Mouse (Mus musculus) lung, postnatal 0 days (tissue): Measurements from ENCODE around the gene Ugt1a6b. TPM values are rescaled to one million over a fixed set of nuclear protein-coding genes. Genes with fewer than 3 reads are reported as not detected.

Experiments used
- ATAC-seq: fragments of 200-750 bp; cut with Nextera tagmentation; 2 replicates; pipeline ENCODE4 v1.8.0; 2017; ENCODE audit warnings: moderate library complexity
- DNase-seq: peaks from one replicate; pipeline ENCODE4 v3.0.0-alpha.2; 2016; ENCODE audit warnings: low spot score
- H3K27ac ChIP-seq: fragments of 300-500 bp; sonication (generic); 2 replicates; pipeline ENCODE4 v1.5.1; 2014; ENCODE audit warnings: antibody characterized with exemption, mild to moderate bottlenecking, low read length, mixed read lengths
- H3K27me3 ChIP-seq: fragments of 300-500 bp; sonication (generic); replicated peaks from 2 replicates; pipeline ENCODE4 v1.6.1; 2014; ENCODE audit warnings: low read length, mixed read lengths; ENCODE audit not compliant: insufficient read depth
- H3K36me3 ChIP-seq: fragments of 300-500 bp; sonication (generic); 2 replicates; pipeline ENCODE4 v1.6.1; 2014; ENCODE audit warnings: low read length, mixed read lengths; ENCODE audit not compliant: insufficient read depth
- H3K4me1 ChIP-seq: fragments of 300-500 bp; sonication (generic); 2 replicates; pipeline ENCODE4 v1.6.1; 2014; ENCODE audit warnings: antibody characterized with exemption, low read depth, low read length, mixed read lengths; ENCODE audit not compliant: insufficient read depth
- H3K4me2 ChIP-seq: fragments of 300-500 bp; sonication (generic); replicated peaks from 2 replicates; pipeline ENCODE4 v1.6.1; 2014; ENCODE audit warnings: low read depth, mild to moderate bottlenecking, low read length, moderate library complexity, mixed read lengths
- H3K4me3 ChIP-seq: fragments of 300-500 bp; sonication (generic); 2 replicates; pipeline ENCODE4 v1.5.1; 2014; ENCODE audit warnings: low read depth, low read length
- H3K9ac ChIP-seq: fragments of 300-500 bp; sonication (generic); replicated peaks from 2 replicates; pipeline ENCODE4 v1.6.1; 2014; ENCODE audit warnings: low read depth, mild to moderate bottlenecking
- H3K9me3 ChIP-seq: fragments of 300-500 bp; sonication (generic); 2 replicates; pipeline ENCODE4 v1.6.1; 2016; ENCODE audit warnings: low read length, mixed read lengths
- CTCF ChIP-seq: IDR thresholded peaks from 2 replicates; pipeline ENCODE4 v1.5.1; 2016; ENCODE audit warnings: antibody characterized with exemption, mild to moderate bottlenecking
- EP300 ChIP-seq: IDR thresholded peaks from 2 replicates; pipeline ENCODE4 v1.6.1; 2016; ENCODE audit warnings: antibody characterized with exemption, mild to moderate bottlenecking, control low read depth
- WGBS: fragments of 180-500 bp; shearing (Covaris S2); extraction: QIAGEN DNeasy Blood & Tissue Kit; methylation state at CpG from one replicate; pipeline ENCODE4 v1.1.7; 2014; 5-methylcytosine and 5-hydroxymethylcytosine counted together
- polyA plus RNA-seq: library from polyadenylated mRNA; unstranded; fragments of >200 nt; fragmentation: Nextera tagmentation; extraction: Ambion mirVana; gene quantifications from 2 replicates; pipeline ENCODE4 v1.2.1, GENCODE M21; 2015

Ugt1a6b gene
- polyA plus RNA-seq, 1 experiment from 2014 or later, result 2.4 TPM

DNA sequence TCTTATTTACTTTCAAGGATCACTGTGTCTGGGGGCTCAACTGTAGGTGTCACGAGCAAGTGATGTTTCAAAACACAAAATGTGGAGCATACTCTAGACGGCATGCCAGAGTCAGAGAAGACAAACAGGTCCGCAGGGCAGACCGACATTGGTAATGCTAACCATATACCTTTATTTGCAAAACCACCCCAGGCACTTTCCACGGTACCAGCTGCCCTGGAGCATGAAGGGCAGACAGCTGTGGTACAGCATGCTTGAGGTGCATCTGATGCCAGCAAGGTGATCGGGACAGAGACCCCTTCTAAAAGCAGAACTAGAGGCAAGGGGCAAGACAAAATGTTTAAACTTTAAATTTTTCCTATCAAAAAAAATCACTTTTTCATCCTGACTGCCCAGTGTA lies 159.9 kb downstream of the Ugt1a6b start:
- no peak for ATAC-seq
- TF ChIP-seq CTCF (no peak), EP300 (no peak)
- no peak overlapping the region for H3K27ac ChIP-seq

GRCm38 (mm10) chr1:88263778-88264177 lies 160.7 kb downstream of the Ugt1a6b start:
- Histone ChIP-seq H3K27me3 (no peaks in the 10 kb centered on the region), H3K27ac (no peak overlapping the region), H3K4me2 (no peak overlapping the region), H3K4me3 (no peak overlapping the region), H3K9me3 (no peaks in the 10 kb centered on the region), H3K36me3 (peaks cover 77% of the 10 kb centered on the region), H3K4me1 (0 out of 2 replicates have a peak, but pooled peaks cover 7% of the 10 kb centered on the region), H3K9ac (no peak overlapping the region)
- DNase-seq, result no peak
- WGBS, result 90% methylated on average over 5 of the region's 5 CpGs
- ATAC-seq, result no peak
- TF ChIP-seq EP300 (no peak), CTCF (no peak)

More for the DNA sequence above, 159.9 kb downstream of the Ugt1a6b start:
- H3K9me3 ChIP-seq, result no peaks in the 10 kb centered on the region
- H3K4me1 ChIP-seq, result 0 out of 2 replicates have a peak, but pooled peaks cover 7% of the 10 kb centered on the region
- DNase-seq, result no peak
- no peaks in the 10 kb centered on the region for H3K27me3 ChIP-seq
- peaks cover 69% of the 10 kb centered on the region for H3K36me3 ChIP-seq
- no peak overlapping the region for H3K9ac ChIP-seq
- 71% methylated on average over 6 of the region's 6 CpGs for WGBS
- H3K4me2 ChIP-seq, result no peak overlapping the region
- H3K4me3 ChIP-seq, result no peak overlapping the region

GRCm38 (mm10) chr1:88264237-88264868 lies 161.3 kb downstream of the Ugt1a6b start:
- 82% methylated on average over 7 of the region's 7 CpGs for WGBS
- Histone ChIP-seq H3K4me3 (no peak overlapping the region), H3K36me3 (peaks cover 83% of the 10 kb centered on the region), H3K9ac (no peak overlapping the region), H3K27ac (no peak overlapping the region), H3K4me1 (0 out of 2 replicates have a peak, but pooled peaks cover 4% of the 10 kb centered on the region), H3K4me2 (no peak overlapping the region), H3K9me3 (no peaks in the 10 kb centered on the region), H3K27me3 (no peaks in the 10 kb centered on the region)
- ATAC-seq (no peak), DNase-seq (no peak)
- TF ChIP-seq CTCF (no peak), EP300 (no peak)

DNA sequence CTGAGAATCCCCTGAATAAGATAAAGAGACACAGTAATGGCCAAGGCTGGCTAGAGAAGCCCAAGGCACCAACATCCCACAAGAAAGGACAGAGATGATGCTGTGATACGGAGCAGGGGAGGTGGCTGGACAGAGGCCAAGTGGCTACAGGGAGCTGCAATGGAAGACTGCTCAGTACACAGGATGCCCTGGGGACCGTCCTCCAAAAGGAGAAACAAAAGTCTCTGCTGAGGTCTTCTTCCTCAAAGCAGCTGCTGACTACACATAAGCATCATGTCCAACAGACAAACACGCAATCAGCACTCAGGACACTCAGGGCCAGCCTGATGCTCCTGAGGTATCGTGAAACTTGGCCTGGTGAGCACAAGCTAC lies 161.8 kb downstream of the Ugt1a6b start:
- Histone ChIP-seq H3K27me3 (no peaks in the 10 kb centered on the region), H3K4me1 (no peaks in the 10 kb centered on the region), H3K27ac (no peak overlapping the region), H3K4me3 (no peak overlapping the region), H3K4me2 (no peak overlapping the region), H3K9me3 (no peaks in the 10 kb centered on the region), H3K36me3 (peaks cover 88% of the 10 kb centered on the region), H3K9ac (no peak overlapping the region)
- ATAC-seq (no peak), DNase-seq (no peak)
- WGBS, result 70% methylated on average over 4 of the region's 4 CpGs
- TF ChIP-seq CTCF (no peak), EP300 (no peak)

GRCm38 (mm10) chr1:88266123-88266522 lies 163.1 kb downstream of the Ugt1a6b start:
- Histone ChIP-seq H3K27ac (no peak overlapping the region), H3K27me3 (no peaks in the 10 kb centered on the region), H3K9ac (no peak overlapping the region), H3K9me3 (no peaks in the 10 kb centered on the region), H3K4me2 (no peak overlapping the region), H3K4me1 (no peaks in the 10 kb centered on the region), H3K4me3 (no peak overlapping the region), H3K36me3 (peaks cover 80% of the 10 kb centered on the region)
- no peak for ATAC-seq
- WGBS, result 88% methylated on average over 13 of the region's 13 CpGs
- TF ChIP-seq CTCF, result no peak
- no peak for DNase-seq

GRCm38 (mm10) chr1:88267489-88267888 lies 164.4 kb downstream of the Ugt1a6b start:
- Histone ChIP-seq H3K9me3 (no peaks in the 10 kb centered on the region), H3K4me2 (no peak overlapping the region), H3K27ac (no peak overlapping the region), H3K27me3 (no peaks in the 10 kb centered on the region), H3K9ac (no peak overlapping the region), H3K4me1 (no peaks in the 10 kb centered on the region), H3K36me3 (peaks cover 76% of the 10 kb centered on the region), H3K4me3 (no peak overlapping the region)
- ATAC-seq (peak; percentile 27), DNase-seq (no peak)
- TF ChIP-seq CTCF (no peak), EP300 (no peak)
- 89% methylated on average over 6 of the region's 6 CpGs for WGBS
